Mouse (Mus musculus) E14TG2a.4 (cell line): ENCODE results near the gene Gpr160.

Source experiments
- CTCF ChIP-seq: conservative IDR thresholded peaks from 2 replicates; pipeline ENCODE4 v1.5.1; 2014; ENCODE audit warnings: low read length
- POU5F1 ChIP-seq: IDR thresholded peaks from 2 replicates; pipeline ENCODE4 v1.6.1; 2014; ENCODE audit warnings: low read length, borderline replicate concordance

DNA sequence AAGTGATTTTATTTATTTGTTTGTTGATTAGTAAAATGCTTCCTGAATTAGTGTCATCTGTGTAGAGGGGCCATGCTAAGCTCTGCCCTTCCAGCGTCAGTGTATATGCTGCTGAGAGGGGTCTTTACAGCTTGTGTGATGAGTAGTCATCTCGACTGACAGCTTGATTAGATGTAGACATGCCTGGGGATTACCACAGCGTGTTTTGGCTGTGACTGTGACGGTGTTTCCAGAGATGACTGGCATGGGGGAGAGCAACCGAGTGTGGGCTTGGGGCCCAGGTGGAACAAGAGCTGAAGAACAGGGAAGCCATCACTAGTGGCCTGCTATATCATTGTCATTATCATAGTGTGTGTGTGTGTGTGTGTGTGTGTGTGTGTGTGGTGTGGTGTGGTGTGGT lies 12.9 kb downstream of the Gpr160 start:
- TF ChIP-seq CTCF = no peak
- TF ChIP-seq POU5F1 = no peak
